Mouse (Mus musculus) megakaryocyte-erythroid progenitor cell, adult 5-6 weeks (primary cell): ENCODE data around the gene Igf1r. TPM values are rescaled to one million over a fixed set of nuclear protein-coding genes. Genes with fewer than 3 reads are reported as not detected.

Experiments used
- ATAC-seq: replicated peaks from 2 replicates; pipeline ENCODE4 v1.8.0; 2016; ENCODE audit warnings: mild to moderate bottlenecking, inconsistent platforms; ENCODE audit not compliant: severe bottlenecking, poor library complexity, low FRiP score, low TSS enrichment
- total RNA-seq, 2 experiments: library from RNA; stranded (forward) in 1 of 2; stranded (reverse) in 1 of 2; fragments of 200-1000, 215-1000 nt in 1 of 2; fragments of >200 nt in 1 of 2; fragmentation: Nextera tagmentation in 1 of 2; gene quantifications; 2 replicates each; pipeline ENCODE4 v1.2.3; 2014 to 2017

The Igf1r gene
- total RNA-seq, 2 experiments from 2014 or later, result 21.4 to 40.8 TPM

GRCm38 (mm10) chr7:67954591-67955185 is 2.1 kb downstream of the Igf1r start:
- no peak for ATAC-seq

DNA sequence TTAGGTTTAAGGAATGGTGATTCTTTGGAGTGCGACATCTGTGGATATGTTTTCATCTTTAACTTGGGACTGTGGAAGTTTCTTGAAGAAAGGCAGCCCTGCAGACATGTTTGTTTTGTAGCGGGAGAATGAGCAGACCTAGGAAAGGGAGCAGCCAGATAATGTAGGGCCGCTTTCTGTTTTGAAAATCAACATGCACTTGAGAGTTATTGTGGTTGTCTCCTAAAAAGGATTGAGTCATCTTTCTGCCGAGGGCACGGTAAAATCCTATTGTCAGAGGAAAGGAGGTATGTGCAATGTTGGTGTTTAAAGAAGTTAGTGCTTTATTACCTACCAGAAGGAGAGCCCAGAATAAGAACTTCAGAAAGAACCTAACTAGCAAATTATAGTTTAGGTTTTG is 2.6 kb downstream of the Igf1r start:
- no peak for ATAC-seq

GRCm38 (mm10) chr7:67957376-67957775 is 4.7 kb downstream of the Igf1r start:
- ATAC-seq, result no peak

DNA sequence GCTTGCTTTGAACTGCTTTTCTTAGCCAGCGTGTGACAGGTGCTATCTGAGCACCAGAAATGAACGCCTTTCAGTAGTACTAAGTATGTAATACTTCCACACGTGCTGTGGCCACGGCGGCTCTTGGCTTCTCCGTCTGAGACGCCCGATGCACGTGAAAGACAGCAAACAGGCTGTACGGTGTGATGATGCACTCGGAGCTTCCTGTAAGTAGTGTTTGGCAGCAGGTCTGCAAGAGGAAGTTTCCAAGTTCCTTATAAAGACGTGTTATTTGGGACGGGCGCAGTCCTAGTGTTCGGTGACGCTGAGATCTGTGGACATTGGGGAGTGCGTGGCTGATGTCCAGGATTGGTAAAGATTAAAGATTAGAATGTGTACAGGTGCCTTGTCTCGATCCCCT is 5.4 kb downstream of the Igf1r start:
- ATAC-seq, result 0 out of 2 replicates have a peak, but pooled peaks have one; percentile 11

GRCm38 (mm10) chr7:67960701-67961100 is 8.1 kb downstream of the Igf1r start:
- ATAC-seq, result no peak

DNA sequence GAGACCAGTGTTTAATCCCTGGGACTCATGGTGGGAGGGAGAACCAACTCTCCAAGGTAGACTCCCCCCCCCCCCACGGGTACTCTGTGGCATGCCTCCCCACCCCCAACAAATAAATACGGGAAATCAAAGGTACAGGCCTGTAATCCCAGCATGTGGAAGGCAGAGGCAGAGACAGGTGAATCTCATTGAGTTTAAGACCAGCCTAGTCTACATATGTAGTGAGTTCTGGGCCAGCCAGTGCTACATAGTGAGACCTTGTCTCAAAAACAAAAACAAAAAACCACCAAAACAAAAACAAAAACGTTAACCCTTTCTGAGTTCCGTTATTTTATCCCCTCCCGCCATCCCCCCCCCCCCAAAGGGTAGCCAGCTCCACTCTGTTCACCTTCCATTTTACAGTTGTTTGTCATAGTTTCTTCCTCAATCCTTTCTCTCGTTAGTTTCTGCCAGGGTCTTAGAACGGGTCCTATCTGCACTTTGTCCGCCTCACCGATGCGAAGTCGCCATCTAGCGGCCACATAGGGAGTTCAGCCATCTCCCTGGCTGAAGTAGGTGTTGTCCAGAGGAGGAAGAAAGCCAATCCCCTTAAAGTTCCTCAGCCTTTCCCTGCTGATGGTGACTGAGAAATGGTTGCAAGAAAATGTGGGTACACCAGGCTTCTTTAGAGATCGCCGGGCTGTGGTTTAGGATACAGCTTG is 9.1 kb downstream of the Igf1r start:
- peak; percentile 67 for ATAC-seq

- no peak for ATAC-seq
Measured at GRCm38 (mm10) chr7:67963691-67964090, 11.1 kb downstream of the Igf1r start.

- ATAC-seq, result no peak
Measured at GRCm38 (mm10) chr7:67968394-67968793, 15.8 kb downstream of the Igf1r start.

DNA sequence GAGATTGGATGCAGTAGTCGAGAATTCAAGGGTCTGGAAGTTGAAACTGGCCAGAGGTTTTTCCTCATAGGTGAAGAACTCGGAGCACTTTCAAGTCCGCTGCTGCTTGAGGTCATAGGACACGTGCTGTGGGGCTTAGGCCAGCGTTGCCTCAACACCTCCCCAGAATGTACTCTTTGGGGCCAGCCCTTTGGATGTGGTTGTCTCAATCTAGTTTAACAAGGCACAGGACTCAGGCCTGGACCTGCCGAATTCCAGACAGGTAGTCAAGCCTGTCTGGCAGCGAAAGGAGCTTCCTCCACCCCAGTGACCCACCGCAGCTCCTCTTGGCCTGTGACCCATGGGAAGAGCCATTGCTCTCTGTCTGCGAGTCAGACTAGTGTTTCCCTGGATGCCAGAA is 16.4 kb downstream of the Igf1r start:
- ATAC-seq, result no peak

DNA sequence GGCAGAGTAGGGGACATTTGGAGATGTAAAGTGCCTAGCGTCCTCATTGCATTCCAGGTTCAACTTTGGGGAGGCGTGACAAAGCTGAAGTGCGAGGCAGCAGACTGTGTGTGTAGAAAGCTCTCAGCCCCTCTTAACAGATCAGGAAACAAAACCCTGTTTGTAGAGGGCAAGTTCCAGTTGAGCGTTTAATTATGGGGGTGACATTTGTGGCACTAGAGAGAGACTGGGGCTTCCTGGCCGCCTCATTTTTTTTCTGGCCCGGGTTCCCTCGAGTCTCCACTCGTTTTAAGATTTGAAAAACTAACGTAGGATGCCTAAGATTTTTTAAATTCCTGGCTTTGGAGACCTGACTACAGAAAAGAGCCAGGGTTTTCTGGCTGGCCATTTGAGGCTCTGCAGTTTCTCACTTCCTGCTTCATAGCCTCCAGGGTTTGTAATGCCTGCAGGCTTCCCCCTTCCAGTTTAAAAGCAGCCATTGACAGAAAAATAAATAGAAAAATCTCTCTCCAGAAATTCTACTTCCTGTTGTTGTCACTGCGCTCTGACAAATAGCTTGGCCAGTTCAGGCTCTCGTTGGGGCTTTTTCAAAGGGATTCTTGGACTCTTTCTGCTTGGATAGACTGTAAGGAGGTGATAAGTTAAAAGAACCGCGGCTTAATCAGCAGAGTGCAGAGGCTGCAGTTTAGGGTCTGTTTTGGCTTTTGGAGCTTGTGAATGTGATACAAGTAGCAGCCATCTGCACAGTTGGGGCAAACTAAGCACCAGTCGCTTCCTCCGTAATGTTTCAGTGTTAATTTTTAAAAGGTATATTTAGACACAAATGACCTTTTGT is 20.8 kb downstream of the Igf1r start:
- peak; percentile 95 for ATAC-seq

GRCm38 (mm10) chr7:67981956-67982355 is 29.3 kb downstream of the Igf1r start:
- ATAC-seq, result no peak

DNA sequence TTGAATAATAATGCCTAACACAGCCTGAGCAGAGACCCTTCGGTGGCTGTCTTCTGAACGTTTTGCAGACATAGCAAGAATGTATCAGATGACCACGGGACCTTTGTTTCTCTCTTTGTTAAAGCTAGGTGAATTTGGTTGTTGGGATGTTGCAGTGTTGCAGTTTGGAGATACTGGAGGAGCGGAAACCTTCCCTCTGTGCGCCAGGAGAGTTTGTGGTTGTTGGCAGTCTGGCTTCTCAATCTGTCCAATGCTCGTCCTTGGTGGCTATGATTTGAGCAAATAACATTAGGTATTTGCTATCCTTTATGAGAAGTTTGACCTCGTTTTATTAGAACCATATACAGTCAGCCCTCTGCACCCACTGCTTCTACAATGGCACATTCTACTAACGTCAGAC is 30.2 kb downstream of the Igf1r start:
- no peak for ATAC-seq

GRCm38 (mm10) chr7:67983451-67983850 is 30.8 kb downstream of the Igf1r start:
- no peak for ATAC-seq

DNA sequence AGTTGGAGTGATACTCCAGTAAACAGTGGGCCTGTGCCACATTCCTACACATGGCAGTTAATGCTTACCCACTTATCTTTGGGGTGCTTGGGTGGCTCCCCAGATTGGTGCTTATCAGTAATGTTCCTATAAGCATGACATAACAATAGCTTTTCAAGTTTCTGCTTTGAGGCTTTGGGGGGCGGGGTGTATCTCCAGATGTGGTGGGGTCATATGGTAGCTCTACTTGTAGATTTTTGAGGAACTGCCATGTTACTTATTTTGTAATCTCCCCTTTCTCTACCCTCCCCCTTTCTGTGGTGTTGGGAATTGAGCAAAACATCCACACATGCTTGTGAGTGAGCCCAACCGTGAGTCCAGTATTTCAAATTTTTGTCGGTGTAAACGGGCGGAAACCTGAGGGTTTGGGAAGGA is 32.4 kb downstream of the Igf1r start:
- peak; percentile 82 for ATAC-seq

DNA sequence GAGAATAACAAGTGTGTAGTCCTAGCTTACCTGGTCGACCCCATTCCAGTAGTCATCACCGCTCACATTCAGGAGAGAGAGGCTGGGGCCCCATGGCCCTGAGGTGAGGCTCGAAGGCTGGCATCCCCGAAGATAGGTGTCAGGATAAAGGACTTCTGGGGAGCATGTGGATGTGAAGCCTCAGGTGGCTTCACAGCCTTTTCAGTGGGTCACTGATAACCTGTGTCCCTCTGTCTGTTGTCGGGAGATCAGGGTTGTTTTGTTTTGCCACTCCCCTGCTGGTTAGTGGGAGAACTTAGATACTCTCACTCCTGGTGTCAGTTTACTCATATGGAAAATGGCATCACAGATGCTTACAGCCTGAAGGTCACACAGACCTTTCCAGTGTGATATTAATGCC is 32.9 kb downstream of the Igf1r start:
- peak; percentile 62 for ATAC-seq

DNA sequence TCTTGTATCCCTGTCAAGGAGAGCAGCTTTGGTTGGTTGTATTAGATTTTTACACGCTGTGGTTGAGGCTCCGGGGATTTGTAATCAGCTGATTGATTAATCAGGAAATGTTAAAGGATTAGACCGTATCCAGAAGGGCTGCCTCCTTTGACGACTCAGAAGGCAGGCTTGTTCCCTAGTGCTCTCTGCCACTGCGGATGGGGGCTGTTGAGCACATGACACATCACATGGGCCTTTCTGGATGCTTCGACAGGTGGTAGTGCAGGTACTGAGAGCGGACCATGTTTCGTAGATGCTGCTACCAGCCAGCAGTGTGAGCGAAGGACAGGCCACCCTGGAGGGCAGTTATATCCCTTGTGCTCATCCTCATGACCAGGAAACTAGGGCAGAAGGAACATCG is 33.6 kb downstream of the Igf1r start:
- ATAC-seq, result no peak

DNA sequence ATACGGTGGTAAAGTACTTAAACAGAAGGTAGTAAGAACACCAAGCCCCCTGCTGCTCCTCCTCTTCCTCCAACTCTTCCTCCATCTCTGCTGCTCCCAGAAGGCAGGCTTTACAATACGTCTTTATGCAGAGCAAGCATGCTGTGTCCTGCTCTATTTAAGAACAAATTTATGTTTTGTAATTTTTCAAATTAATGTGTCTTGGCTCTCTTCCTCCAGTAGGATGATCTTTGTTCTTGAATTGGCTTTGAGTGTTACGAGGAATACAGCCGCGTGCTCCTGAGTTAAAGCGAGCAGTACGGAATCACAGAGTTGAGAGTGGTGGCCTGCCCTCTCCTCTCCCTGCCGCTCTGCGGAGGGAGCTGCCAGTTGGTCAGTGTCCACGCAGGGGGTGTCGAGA is 34.2 kb downstream of the Igf1r start:
- no peak for ATAC-seq

DNA sequence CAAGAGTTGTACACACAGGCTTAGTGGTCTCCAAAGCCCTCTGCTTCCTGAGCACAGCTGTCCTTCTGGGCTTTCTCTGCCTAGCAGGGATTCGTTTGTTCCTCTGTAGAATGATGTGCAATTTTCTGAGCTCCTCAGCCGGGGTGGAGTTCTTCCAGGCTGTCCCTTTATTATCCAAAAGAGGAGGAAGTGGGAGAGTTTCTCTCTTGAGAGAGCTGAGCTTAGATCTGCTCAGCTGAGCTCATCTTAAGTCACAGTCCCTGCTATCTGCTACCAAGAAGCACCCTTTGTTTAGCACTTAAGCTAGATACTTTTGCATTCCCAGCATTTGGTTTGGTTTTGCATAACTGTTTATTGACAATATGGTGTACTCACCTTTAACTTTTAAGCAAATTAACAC is 36.7 kb downstream of the Igf1r start:
- ATAC-seq, result no peak

DNA sequence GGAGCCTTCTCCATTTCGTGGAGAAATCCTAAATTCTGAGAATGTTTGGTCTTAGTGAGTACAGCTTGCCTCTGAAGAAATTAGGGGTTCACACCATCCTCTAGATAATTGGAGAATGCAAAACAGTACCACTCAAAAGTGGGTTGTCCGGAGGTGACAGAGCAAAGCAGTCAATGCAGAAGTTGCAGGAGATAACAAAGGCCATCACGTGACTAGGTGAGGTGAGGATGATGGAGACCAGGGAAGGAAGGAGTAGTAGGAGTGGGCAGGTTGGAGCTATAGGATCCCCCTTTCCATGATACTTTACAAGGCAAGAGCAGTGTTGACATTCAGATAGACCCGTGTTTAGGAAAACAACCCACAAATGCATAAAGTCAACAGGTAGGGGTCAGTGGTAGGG is 41.0 kb downstream of the Igf1r start:
- ATAC-seq, result no peak

- no peak for ATAC-seq
Measured at GRCm38 (mm10) chr7:67994346-67994858, 41.8 kb downstream of the Igf1r start.
